Mouse (Mus musculus): Measurements from ENCODE around the gene Stum. TPM values are rescaled to one million over a fixed set of nuclear protein-coding genes. Genes with fewer than 3 reads are reported as not detected.

Stum gene
- total and polyA plus RNA-seq, 2 experiments from 2014 or later, result 16.7 to 80.7 TPM

GRCm38 (mm10) chr1:180462396-180462795 is 20.9 kb downstream of the Stum start:
- no peak for ATAC-seq
- no peaks in the 10 kb centered on the region for H3K36me3 ChIP-seq (ENCODE audit: insufficient read depth)
- peaks cover 10% of the 10 kb centered on the region; the same call in 1 of the 2 replicates for H3K4me1 ChIP-seq (ENCODE audit: insufficient read depth)
- no peaks in the 10 kb centered on the region for H3K9me3 ChIP-seq (ENCODE audit: low read length)
- TF ChIP-seq CTCF (IDR thresholded peaks at IDR 0.05; ENCODE audit: low read depth), result no peak
- no peak overlapping the region for H3K27ac ChIP-seq (ENCODE audit: low read depth, low read length)
- H3K9ac ChIP-seq, result no peak overlapping the region
- DNase-seq, result no peak
- no peak overlapping the region for H3K4me3 ChIP-seq (ENCODE audit: low read depth, low read length)
- H3K4me2 ChIP-seq (ENCODE audit: low read depth), result no peak overlapping the region
- 59% methylated on average over 5 of the region's 5 CpGs for whole genome bisulfite sequencing
- no peaks in the 10 kb centered on the region for H3K27me3 ChIP-seq (ENCODE audit: insufficient read depth, low read length)

- Histone ChIP-seq H3K27ac (ENCODE audit: low read depth, low read length) (no peak overlapping the region), H3K4me2 (ENCODE audit: low read depth) (no peak overlapping the region), H3K4me1 (ENCODE audit: insufficient read depth) (peaks cover 10% of the 10 kb centered on the region; the same call in 1 of the 2 replicates), H3K9ac (no peak overlapping the region), H3K36me3 (ENCODE audit: insufficient read depth) (no peaks in the 10 kb centered on the region), H3K4me3 (ENCODE audit: low read depth, low read length) (no peak overlapping the region), H3K27me3 (ENCODE audit: insufficient read depth, low read length) (no peaks in the 10 kb centered on the region), H3K9me3 (ENCODE audit: low read length) (no peaks in the 10 kb centered on the region)
- ATAC-seq (peak; percentile 58), DNase-seq (no peak)
- TF ChIP-seq CTCF (IDR thresholded peaks at IDR 0.05; ENCODE audit: low read depth), result no peak
- 45% methylated on average over 5 of the region's 5 CpGs for WGBS
Observed at GRCm38 (mm10) chr1:180460721-180461120, 22.6 kb downstream of the Stum start.

GRCm38 (mm10) chr1:180458680-180459079 is 24.6 kb downstream of the Stum start:
- 48% methylated on average over 3 of the region's 3 CpGs for WGBS
- DNase-seq (no peak), ATAC-seq (peak; percentile 32; the same call in 1 of the 2 replicates)
- Histone ChIP-seq H3K4me1 (ENCODE audit: insufficient read depth) (peaks cover 10% of the 10 kb centered on the region; the same call in 1 of the 2 replicates), H3K4me2 (ENCODE audit: low read depth) (no peak overlapping the region), H3K4me3 (ENCODE audit: low read depth, low read length) (no peak overlapping the region), H3K36me3 (ENCODE audit: insufficient read depth) (no peaks in the 10 kb centered on the region), H3K27me3 (ENCODE audit: insufficient read depth, low read length) (no peaks in the 10 kb centered on the region), H3K9ac (no peak overlapping the region), H3K27ac (ENCODE audit: low read depth, low read length) (no peak overlapping the region), H3K9me3 (ENCODE audit: low read length) (no peaks in the 10 kb centered on the region)
- no peak for TF ChIP-seq CTCF (IDR thresholded peaks at IDR 0.05; ENCODE audit: low read depth)

- ATAC-seq (0 out of 2 replicates have a peak, but pooled peaks have one; percentile 25), DNase-seq (no peak)
- WGBS, result 42% methylated on average over 6 of the region's 6 CpGs
- no peak for TF ChIP-seq CTCF (IDR thresholded peaks at IDR 0.05; ENCODE audit: low read depth)
- Histone ChIP-seq H3K9ac (no peak overlapping the region), H3K27ac (ENCODE audit: low read depth, low read length) (no peak overlapping the region), H3K4me2 (ENCODE audit: low read depth) (no peak overlapping the region), H3K4me3 (ENCODE audit: low read depth, low read length) (no peak overlapping the region), H3K36me3 (ENCODE audit: insufficient read depth) (no peaks in the 10 kb centered on the region), H3K4me1 (ENCODE audit: insufficient read depth) (peaks cover 10% of the 10 kb centered on the region; the same call in 1 of the 2 replicates), H3K9me3 (ENCODE audit: low read length) (no peaks in the 10 kb centered on the region), H3K27me3 (ENCODE audit: insufficient read depth, low read length) (no peaks in the 10 kb centered on the region)
Observed at GRCm38 (mm10) chr1:180458274-180458673, 25.0 kb downstream of the Stum start.

GRCm38 (mm10) chr1:180449641-180450040 is 33.7 kb downstream of the Stum start:
- Histone ChIP-seq H3K36me3 (ENCODE audit: insufficient read depth) (no peaks in the 10 kb centered on the region), H3K27ac (ENCODE audit: low read depth, low read length) (no peak overlapping the region), H3K27me3 (ENCODE audit: insufficient read depth, low read length) (no peaks in the 10 kb centered on the region), H3K9ac (no peak overlapping the region), H3K4me1 (ENCODE audit: insufficient read depth) (no peaks in the 10 kb centered on the region), H3K9me3 (ENCODE audit: low read length) (no peaks in the 10 kb centered on the region), H3K4me2 (ENCODE audit: low read depth) (no peak overlapping the region), H3K4me3 (ENCODE audit: low read depth, low read length) (no peak overlapping the region)
- DNase-seq (no peak), ATAC-seq (no peak)
- 42% methylated on average over 2 of the region's 2 CpGs for WGBS
- no peak for TF ChIP-seq CTCF (IDR thresholded peaks at IDR 0.05; ENCODE audit: low read depth)

GRCm38 (mm10) chr1:180444411-180444810 is 38.9 kb downstream of the Stum start:
- WGBS, result 59% methylated on average over 3 of the region's 3 CpGs

GRCm38 (mm10) chr1:180439496-180439895 is 43.8 kb downstream of the Stum start:
- ATAC-seq, result no peak
- no peak for DNase-seq
- no peaks in the 10 kb centered on the region for H3K27me3 ChIP-seq (ENCODE audit: insufficient read depth, low read length)
- 0 out of 2 replicates have a peak, but pooled peaks cover 5% of the 10 kb centered on the region for H3K4me1 ChIP-seq (ENCODE audit: insufficient read depth)
- H3K36me3 ChIP-seq (ENCODE audit: insufficient read depth), result no peaks in the 10 kb centered on the region
- H3K9ac ChIP-seq, result no peak overlapping the region
- H3K4me2 ChIP-seq (ENCODE audit: low read depth), result no peak overlapping the region
- TF ChIP-seq CTCF (IDR thresholded peaks at IDR 0.05; ENCODE audit: low read depth), result no peak
- no peaks in the 10 kb centered on the region for H3K9me3 ChIP-seq (ENCODE audit: low read length)
- H3K27ac ChIP-seq (ENCODE audit: low read depth, low read length), result no peak overlapping the region
- H3K4me3 ChIP-seq (ENCODE audit: low read depth, low read length), result no peak overlapping the region
- WGBS, result 81% methylated on average over 4 of the region's 4 CpGs

More at GRCm38 (mm10) chr1:180444411-180444810, 38.9 kb downstream of the Stum start:
- no peak overlapping the region for H3K4me3 ChIP-seq (ENCODE audit: low read depth, low read length)
- H3K9me3 ChIP-seq (ENCODE audit: low read length), result no peaks in the 10 kb centered on the region
- no peaks in the 10 kb centered on the region for H3K36me3 ChIP-seq (ENCODE audit: insufficient read depth)
- H3K4me1 ChIP-seq (ENCODE audit: insufficient read depth), result no peaks in the 10 kb centered on the region
- ATAC-seq, result no peak
- H3K27ac ChIP-seq (ENCODE audit: low read depth, low read length), result no peak overlapping the region
- no peaks in the 10 kb centered on the region for H3K27me3 ChIP-seq (ENCODE audit: insufficient read depth, low read length)
- DNase-seq, result no peak
- no peak overlapping the region for H3K9ac ChIP-seq
- no peak overlapping the region for H3K4me2 ChIP-seq (ENCODE audit: low read depth)
- no peak for TF ChIP-seq CTCF (IDR thresholded peaks at IDR 0.05; ENCODE audit: low read depth)

All from forebrain, postnatal 0 days (tissue).